Mouse (Mus musculus) megakaryocyte, embryonic 14.5 days (primary cell): ENCODE results near the gene Yif1b. TPM values are rescaled to one million over a fixed set of nuclear protein-coding genes. Genes with fewer than 3 reads are reported as not detected.
"Not testable (repeated sequence)": the region's sequence is repeated elsewhere in the genome, so short reads cannot be mapped to it uniquely, and the experiment has no call there.

ENCODE experiments used
- H3K27me3 ChIP-seq: replicated peaks from 2 replicates; pipeline ENCODE3; 2012; ENCODE audit warnings: inconsistent platforms
- H3K36me3 ChIP-seq: replicated peaks from 2 replicates; pipeline ENCODE3; 2012; ENCODE audit warnings: low read length, inconsistent platforms, mixed read lengths
- H3K4me1 ChIP-seq: 2 replicates; pipeline ENCODE4 v1.6.1; 2012; ENCODE audit warnings: inconsistent platforms
- H3K4me3 ChIP-seq: replicated peaks from 2 replicates; pipeline ENCODE3; 2012; ENCODE audit warnings: moderate library complexity, mild to moderate bottlenecking, inconsistent platforms
- H3K9me3 ChIP-seq: 2 replicates; pipeline ENCODE4 v1.6.1; 2012; ENCODE audit warnings: inconsistent platforms
- FLI1 ChIP-seq: IDR thresholded peaks from 2 replicates; pipeline ENCODE4 v1.6.1; 2012; ENCODE audit warnings: low read length, inconsistent platforms, mixed read lengths
- GATA1 ChIP-seq: IDR thresholded peaks from 3 replicates; pipeline ENCODE4 v1.6.1; 2012; ENCODE audit warnings: mixed read lengths, low read length, inconsistent platforms, borderline replicate concordance
- polyA plus RNA-seq: library from polyadenylated mRNA; stranded (reverse); fragments of >175 nt; gene quantifications from 2 replicates; pipeline ENCODE4 v1.2.3, GENCODE M21; 2012; ENCODE audit warnings: low replicate concordance; ENCODE audit not compliant: insufficient read depth

Yif1b gene
- 1,324 and 2,330 TPM in 2 replicates for polyA plus RNA-seq

GRCm38 (mm10) chr7:29238019-29238967 lies at the start of gene Yif1b:
Yif1b (plus strand) TSS chr7:29238329.
- TF ChIP-seq GATA1 (no peak), FLI1 (peak; percentile 44; the same call in 1 of the 2 replicates)
- Histone ChIP-seq H3K4me3 (peak within 1 kb of the TSS; percentile 95), H3K36me3 (peaks cover 30% of the 10 kb centered on the region), H3K27me3 (no peaks in the 10 kb centered on the region), H3K4me1 (peaks cover 84% of the 10 kb centered on the region), H3K9me3 (no peaks in the 10 kb centered on the region)

DNA sequence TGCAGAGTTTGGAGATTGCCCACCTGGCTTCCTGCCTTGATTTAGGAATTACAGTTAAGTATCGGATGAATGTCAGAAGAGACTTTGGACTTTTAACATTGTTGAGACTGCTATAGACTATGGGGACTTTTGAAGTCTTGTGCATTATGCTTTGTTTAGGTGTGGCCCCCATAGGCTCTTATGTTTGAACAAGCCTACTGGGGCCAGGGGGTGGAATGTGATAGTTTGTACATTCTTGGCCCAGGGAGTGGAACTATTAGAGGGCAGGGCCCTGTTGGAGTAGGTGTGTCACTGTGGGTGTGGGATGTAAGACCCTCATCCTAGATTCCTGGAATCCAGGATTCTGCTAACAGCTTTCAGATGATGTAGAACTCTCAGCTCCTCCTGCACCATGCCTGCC lies 43.9 kb upstream of the Yif1b start:
- not testable (repeated sequence) for H3K36me3 ChIP-seq, H3K4me1 ChIP-seq, H3K9me3 ChIP-seq, H3K4me3 ChIP-seq, H3K27me3 ChIP-seq

DNA sequence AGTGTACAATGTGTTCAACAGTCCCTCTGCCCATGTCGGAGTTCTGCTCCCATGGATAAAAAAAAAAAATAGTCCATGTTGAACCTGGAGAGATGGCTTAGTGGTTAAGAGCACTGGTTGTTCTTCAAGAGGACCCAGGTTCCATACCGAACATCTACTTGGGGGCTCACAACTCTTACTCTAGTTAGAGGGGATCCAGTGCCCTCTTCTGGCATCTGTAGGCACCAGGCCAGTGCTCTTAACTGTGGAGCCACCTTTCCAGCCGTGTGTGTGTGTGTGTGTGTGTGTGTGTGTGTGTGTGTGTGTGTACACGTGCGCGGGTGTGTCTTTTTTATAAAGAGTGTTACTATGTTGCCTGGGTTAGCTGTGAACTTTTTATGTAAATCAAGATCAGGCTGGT lies 35.6 kb upstream of the Yif1b start:
- H3K4me3 ChIP-seq, result no peak overlapping the region
- peaks cover 10% of the 10 kb centered on the region for H3K27me3 ChIP-seq
- no peaks in the 10 kb centered on the region for H3K9me3 ChIP-seq
- no peaks in the 10 kb centered on the region for H3K36me3 ChIP-seq
- TF ChIP-seq FLI1 (no peak), GATA1 (no peak)
- 0 out of 2 replicates have a peak, but pooled peaks cover 4% of the 10 kb centered on the region for H3K4me1 ChIP-seq

DNA sequence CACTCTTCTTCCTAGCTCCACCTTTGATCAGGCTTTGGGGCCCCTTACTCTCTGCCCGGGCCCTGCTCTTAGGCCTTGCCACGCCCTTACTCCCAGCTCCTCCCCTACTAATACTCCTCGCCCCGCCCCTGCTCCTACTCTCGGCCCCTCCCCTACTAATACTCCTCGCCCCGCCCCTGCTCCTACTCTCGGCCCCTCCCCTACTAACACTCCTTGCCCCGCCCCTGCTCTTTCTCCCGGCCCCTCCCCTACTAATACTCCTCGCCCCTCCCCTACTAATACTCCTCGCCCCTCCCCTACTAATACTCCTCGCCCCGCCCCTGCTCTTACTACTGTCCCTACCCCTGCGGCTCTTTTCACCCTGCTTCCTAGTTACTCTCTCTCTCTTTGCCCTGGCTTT lies 27.1 kb upstream of the Yif1b start:
- Histone ChIP-seq H3K4me1 (peaks cover 29% of the 10 kb centered on the region), H3K4me3 (peak overlapping the region; percentile 93), H3K36me3 (peaks cover 13% of the 10 kb centered on the region), H3K9me3 (peaks cover 33% of the 10 kb centered on the region)
- not testable (repeated sequence) for H3K27me3 ChIP-seq

GRCm38 (mm10) chr7:29211415-29212198 lies 26.5 kb upstream of the Yif1b start:
- H3K9me3 ChIP-seq, result peaks cover 35% of the 10 kb centered on the region
- H3K4me1 ChIP-seq, result peaks cover 30% of the 10 kb centered on the region
- peaks cover 18% of the 10 kb centered on the region for H3K36me3 ChIP-seq
- H3K27me3 ChIP-seq, result no peaks in the 10 kb centered on the region
- peak overlapping the region; percentile 93 for H3K4me3 ChIP-seq
- no peak for TF ChIP-seq FLI1
- TF ChIP-seq GATA1, result no peak

DNA sequence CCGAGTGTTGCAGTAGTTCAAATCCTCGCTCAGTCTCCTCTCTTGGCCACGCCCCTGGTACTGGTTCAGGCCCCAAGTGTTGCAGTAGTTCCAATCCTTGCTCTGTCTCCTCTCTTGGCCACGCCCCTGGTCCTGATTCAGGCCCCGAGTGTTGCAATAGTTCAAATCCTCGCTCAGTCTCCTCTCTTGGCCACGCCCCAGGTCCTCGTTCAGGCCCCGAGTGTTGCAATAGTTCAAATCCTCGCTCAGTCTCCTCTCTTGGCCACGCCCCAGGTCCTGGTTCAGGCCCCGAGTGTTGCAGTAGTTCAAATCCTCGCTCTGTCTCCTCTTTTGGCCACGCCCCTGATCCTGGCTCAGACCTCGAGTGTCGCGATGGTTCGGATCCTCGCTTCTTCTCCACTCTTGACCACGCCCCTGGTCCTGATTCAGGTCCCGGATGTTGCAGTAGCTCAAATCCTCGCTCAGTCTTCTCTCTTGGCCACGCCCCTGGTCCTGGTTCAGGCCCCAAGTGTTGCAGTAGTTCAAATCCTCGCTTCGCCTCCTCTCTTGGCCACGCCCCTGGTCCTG lies 25.8 kb upstream of the Yif1b start:
- TF ChIP-seq GATA1, result no peak
- no peak for TF ChIP-seq FLI1
- H3K4me3 ChIP-seq, result peak overlapping the region; percentile 93

GRCm38 (mm10) chr7:29212775-29213560 lies 25.2 kb upstream of the Yif1b start:
- H3K4me3 ChIP-seq, result not testable (repeated sequence)

More for the DNA sequence above, 25.8 kb upstream of the Yif1b start:
- Histone ChIP-seq H3K27me3 (no peaks in the 10 kb centered on the region), H3K4me1 (peaks cover 32% of the 10 kb centered on the region), H3K36me3 (peaks cover 23% of the 10 kb centered on the region), H3K9me3 (peaks cover 41% of the 10 kb centered on the region)

DNA sequence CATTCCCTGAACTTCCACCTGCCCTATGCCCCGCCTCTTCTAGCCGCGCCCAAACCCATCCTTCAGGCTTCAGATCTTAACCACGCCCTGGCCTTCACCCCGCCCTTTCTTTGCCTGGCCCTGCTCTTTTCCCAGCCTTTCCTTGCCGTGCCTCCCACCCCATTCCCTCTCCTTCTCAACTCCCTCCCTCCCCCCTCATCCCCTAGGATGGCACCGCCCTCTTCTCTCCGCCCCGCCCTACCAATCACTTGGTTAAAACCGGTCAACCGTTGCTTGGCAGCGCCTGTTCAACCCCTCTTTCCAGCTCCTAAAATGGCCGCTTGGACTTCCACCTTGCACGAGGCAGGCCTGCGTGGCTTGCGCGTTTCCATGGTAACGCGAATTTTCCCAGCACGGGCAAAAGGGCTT lies 24.4 kb upstream of the Yif1b start, which contains the start of gene Catsperg1:
Catsperg1 (minus strand) TSS at position 361 of the 408 bp plus-strand sequence.
- Histone ChIP-seq H3K36me3 (peaks cover 35% of the 10 kb centered on the region), H3K9me3 (peaks cover 53% of the 10 kb centered on the region), H3K4me1 (peaks cover 32% of the 10 kb centered on the region), H3K4me3 (no peak within 1 kb of the TSS), H3K27me3 (no peaks in the 10 kb centered on the region)
- TF ChIP-seq FLI1, result no peak
- no peak for TF ChIP-seq GATA1

More at GRCm38 (mm10) chr7:29212775-29213560, 25.2 kb upstream of the Yif1b start:
- H3K27me3 ChIP-seq, result not testable (repeated sequence)
- Histone ChIP-seq H3K9me3 (peaks cover 48% of the 10 kb centered on the region), H3K36me3 (peaks cover 30% of the 10 kb centered on the region), H3K4me1 (peaks cover 32% of the 10 kb centered on the region)

- H3K4me3 ChIP-seq, result no peak overlapping the region
- no peaks in the 10 kb centered on the region for H3K27me3 ChIP-seq
- H3K4me1 ChIP-seq, result peaks cover 29% of the 10 kb centered on the region
- peaks cover 40% of the 10 kb centered on the region for H3K36me3 ChIP-seq
- H3K9me3 ChIP-seq, result peaks cover 58% of the 10 kb centered on the region
- no peak for TF ChIP-seq GATA1
- no peak for TF ChIP-seq FLI1
Observed at GRCm38 (mm10) chr7:29214236-29214635, 23.9 kb upstream of the Yif1b start.
